Mouse (Mus musculus): ENCODE measurements around the gene 9130230L23Rik.

Gene 9130230L23Rik

GRCm38 (mm10) chr5:65954130-65955080, 49.7 kb downstream of the 9130230L23Rik start:
- DNase-seq (ENCODE audit: low read depth, low spot score), result no peak

GRCm38 (mm10) chr5:65951513-65951909, 52.6 kb downstream of the 9130230L23Rik start:
- DNase-seq (ENCODE audit: low read depth, low spot score), result no peak

GRCm38 (mm10) chr5:65950679-65951512, 53.2 kb downstream of the 9130230L23Rik start:
- no peak for DNase-seq (ENCODE audit: low read depth, low spot score)

- DNase-seq (ENCODE audit: low read depth, low spot score), result no peak
Observed at GRCm38 (mm10) chr5:65950236-65950635, 53.8 kb downstream of the 9130230L23Rik start.

GRCm38 (mm10) chr5:65949822-65950221, 54.3 kb downstream of the 9130230L23Rik start:
- no peak for DNase-seq (ENCODE audit: low read depth, low spot score)

GRCm38 (mm10) chr5:65941145-65941544, 62.9 kb downstream of the 9130230L23Rik start:
- no peak for DNase-seq (ENCODE audit: low read depth, low spot score)

GRCm38 (mm10) chr5:65937998-65938715, 65.9 kb downstream of the 9130230L23Rik start:
- DNase-seq (ENCODE audit: low read depth, low spot score), result peak; percentile 68

- DNase-seq (ENCODE audit: low read depth, low spot score), result peak; percentile 52
Observed at GRCm38 (mm10) chr5:65937011-65937726, 66.9 kb downstream of the 9130230L23Rik start.

- no peak for DNase-seq (ENCODE audit: low read depth, low spot score)
Observed at GRCm38 (mm10) chr5:65934783-65935182, 69.3 kb downstream of the 9130230L23Rik start, which contains the start of gene Chrna9. Gene Chrna9, plus strand, starts transcription at chr5:65934921.

GRCm38 (mm10) chr5:65933764-65934163, 70.3 kb downstream of the 9130230L23Rik start:
- DNase-seq (ENCODE audit: low read depth, low spot score), result no peak

- DNase-seq (ENCODE audit: low read depth, low spot score), result no peak
Observed at GRCm38 (mm10) chr5:65933258-65933657, 70.8 kb downstream of the 9130230L23Rik start.

GRCm38 (mm10) chr5:65930171-65930570, 73.9 kb downstream of the 9130230L23Rik start:
- no peak for DNase-seq (ENCODE audit: low read depth, low spot score)
